Mouse (Mus musculus) induced T-regulatory cell, adult 2 months (primary cell): ENCODE results near the gene Gsg1.
A peak's percentile ranks its signal among the peaks of the same experiment; 100 is the strongest.

Experiments used
- DNase-seq: peaks from one replicate; pipeline ENCODE4 v3.0.0-alpha.2; 2012; ENCODE audit warnings: low read depth

Gsg1 gene

GRCm38 (mm10) chr6:135260435-135260834 lies 6.3 kb upstream of the Gsg1 start:
- DNase-seq = no peak

GRCm38 (mm10) chr6:135252728-135253077 lies 1.4 kb downstream of the Gsg1 start:
- peak; percentile 53 for DNase-seq

DNA sequence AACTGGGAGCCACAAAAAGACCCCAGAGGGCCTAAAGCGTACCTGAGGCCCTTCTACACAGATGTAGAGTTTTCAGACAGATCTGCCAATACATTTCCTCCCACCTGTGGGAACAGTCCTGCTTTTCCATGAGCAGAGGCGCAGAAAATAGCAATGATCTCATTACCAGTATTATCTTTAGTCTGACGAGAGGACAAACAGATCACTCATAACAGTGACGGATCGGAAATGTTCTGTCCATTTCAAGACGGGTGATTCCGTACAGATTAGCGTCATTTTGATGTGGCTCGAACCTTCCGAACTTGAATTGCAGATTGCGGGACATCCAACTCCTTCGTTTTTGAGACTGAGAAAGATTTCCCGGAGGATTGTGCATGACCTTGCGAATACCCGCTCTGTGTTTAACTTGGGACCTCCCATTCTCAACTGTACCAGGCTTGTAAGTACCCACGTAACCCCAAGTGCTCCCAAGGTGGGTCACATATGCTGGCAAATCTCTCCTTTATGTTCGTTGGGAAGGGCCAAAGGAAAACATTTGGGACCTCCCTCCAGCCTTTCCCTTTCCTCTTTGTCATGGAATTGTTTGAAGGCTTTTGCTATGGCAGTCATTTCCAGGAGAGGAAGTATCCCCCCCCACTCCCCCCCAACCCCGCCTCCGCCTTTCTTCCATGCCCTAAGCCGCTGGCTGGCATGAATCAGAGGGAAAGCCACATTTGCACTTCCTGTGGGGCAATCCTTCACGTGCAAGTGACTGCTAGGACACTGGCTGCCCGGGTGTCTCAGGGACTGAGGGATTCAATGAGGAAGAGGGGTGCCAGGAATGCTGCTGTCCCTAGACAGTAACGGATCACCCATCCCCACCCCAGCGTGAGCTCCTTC lies 2.1 kb downstream of the Gsg1 start:
- no peak for DNase-seq

- no peak for DNase-seq
Measured at GRCm38 (mm10) chr6:135250926-135251699, 3.0 kb downstream of the Gsg1 start.

- peak; percentile 65 for DNase-seq
Measured at GRCm38 (mm10) chr6:135249846-135250531, 4.2 kb downstream of the Gsg1 start.

DNA sequence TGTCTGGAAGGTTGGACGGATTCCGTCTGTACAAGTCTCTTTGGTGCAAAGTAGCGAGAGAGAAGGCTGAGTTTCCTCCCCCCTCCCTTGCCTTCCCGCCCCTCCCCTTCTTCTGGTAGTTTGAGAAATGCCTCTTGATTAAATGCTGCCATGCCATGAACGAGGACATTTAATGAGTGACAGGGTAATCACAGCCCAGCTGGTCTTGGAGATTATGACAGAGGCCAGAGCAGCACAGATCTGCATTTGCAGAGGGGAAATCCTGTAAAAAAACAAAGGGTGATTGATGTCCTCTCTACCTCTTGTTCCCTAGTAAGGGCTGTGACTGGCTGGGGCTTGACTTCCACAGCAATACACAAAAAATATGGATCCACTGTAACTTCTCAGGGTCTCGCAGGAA lies 6.3 kb downstream of the Gsg1 start:
- no peak for DNase-seq

DNA sequence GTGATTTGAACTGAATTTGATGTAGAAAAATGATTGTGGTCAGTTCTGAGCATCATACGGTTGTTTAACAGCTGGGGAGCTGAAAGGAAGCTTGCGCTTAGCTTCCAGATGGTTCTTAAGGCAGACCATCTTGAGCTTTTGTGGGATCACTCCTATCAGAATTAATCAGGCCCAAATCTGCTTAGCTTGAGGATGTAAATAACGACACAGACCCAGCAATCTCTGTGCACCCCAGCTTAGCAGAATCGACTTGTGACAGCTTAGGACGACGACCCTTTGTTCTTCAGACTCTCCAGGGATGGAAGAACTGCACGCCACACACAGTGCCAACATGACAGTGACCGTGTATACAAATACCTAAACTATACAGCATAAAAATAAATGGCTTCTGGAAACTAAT lies 8.6 kb downstream of the Gsg1 start:
- no peak for DNase-seq

DNA sequence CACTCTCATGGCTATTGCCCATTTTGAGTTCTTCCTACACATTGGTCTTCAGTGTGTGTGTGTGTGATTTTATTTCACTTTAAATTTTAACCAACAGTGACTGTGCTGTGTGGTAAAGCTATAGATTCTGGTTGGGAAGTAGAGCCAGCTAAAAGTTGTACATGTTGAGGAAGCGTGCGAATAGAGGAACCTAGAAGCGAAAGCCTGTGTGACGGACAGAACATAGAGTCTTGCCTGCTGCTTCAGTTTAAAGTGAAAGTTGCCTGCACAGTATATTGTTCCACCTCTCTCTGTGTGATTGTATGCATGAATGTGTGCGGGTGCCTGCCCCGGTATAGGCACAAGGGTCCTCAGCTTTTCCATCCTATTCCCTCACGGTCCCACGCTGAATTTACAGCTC lies 13.8 kb downstream of the Gsg1 start:
- no peak for DNase-seq

DNA sequence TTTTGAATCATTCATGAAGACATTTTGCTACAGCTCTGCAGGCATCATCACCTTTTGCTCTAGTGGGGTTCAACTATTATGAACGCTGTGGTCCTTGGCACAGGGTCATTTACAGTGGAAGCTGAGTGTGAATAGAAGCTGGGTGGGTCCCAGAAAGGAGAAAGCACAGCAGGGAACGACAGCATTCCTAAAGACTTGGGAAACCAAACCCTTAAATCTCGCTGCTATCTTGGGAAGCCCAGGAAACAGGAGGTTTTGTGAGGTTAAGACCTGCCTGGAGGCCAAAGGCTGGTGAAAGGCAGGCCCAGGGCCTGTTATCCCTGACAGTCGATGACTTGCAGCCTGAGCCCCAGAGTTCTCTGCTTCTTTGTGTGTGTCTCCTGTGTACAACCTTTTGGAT lies 15.9 kb downstream of the Gsg1 start:
- no peak for DNase-seq

GRCm38 (mm10) chr6:135237326-135237725 lies 16.8 kb downstream of the Gsg1 start:
- DNase-seq = no peak

DNA sequence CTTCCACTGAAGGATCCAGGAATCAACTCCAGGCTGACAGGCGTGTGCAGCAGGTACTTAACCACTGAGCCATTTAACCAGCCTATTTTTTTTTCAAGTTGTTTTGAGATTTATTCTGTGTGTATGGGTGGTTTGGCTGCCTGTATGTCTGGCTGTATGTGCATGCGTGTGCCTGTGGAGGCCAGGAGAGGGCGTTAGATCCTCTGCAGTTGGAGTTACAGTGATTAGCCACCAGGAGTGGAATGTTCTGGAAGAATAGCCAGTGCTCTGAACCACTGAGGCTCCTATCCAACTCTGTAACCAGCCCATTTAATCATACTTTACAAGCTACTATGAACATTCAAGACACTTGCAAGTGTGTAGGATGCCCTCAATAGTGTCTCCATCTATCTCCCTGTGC lies 17.6 kb downstream of the Gsg1 start:
- no peak for DNase-seq

DNA sequence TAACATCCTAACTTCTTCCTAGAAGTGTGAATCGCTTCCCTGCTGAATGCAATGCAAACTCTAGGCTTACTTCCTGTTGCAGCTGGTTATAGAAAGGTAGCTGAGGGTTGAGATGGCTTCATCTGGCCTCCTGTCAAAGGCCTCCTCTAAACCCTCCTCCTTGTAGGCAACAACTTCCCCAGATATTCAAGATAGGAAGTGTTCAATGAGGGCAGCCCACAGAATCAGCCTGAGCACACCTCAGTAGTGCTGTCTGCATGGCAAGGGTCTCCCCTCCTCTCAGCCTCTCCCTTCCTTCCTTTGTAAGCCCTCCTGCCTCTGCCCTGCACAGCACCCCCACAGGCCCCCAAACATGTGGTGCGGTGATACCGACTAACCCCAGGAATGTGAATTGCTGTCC lies 18.4 kb downstream of the Gsg1 start:
- no peak for DNase-seq

GRCm38 (mm10) chr6:135232443-135233182 lies 21.5 kb downstream of the Gsg1 start:
- no peak for DNase-seq

GRCm38 (mm10) chr6:135230586-135230985 lies 23.6 kb downstream of the Gsg1 start:
- no peak for DNase-seq

DNA sequence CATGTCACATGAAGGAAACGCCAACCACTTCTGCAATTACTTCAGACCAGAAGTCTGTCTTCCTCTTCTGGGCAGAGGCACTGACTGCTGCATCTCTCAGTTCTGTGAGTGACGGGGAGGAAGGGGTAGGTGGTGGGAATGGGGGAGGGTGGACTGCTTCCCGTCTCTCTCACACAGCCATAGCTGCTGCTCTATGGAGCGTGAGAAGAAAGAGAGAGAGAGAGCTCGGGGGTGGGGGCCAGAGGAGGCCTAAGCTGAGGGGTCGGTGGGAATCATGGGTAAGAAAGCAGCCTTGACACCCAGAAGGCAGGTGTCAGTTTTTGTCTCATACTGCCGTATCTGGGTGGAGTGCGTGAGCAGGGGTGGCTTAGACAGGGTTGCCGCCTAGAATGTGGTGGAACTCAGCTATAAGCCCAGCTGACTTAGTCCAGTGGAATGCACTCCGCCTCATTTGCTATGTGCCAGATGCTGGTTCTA lies 25.6 kb downstream of the Gsg1 start:
- DNase-seq = no peak

- no peak for DNase-seq
Measured at GRCm38 (mm10) chr6:135223786-135224416, 30.2 kb downstream of the Gsg1 start.

DNA sequence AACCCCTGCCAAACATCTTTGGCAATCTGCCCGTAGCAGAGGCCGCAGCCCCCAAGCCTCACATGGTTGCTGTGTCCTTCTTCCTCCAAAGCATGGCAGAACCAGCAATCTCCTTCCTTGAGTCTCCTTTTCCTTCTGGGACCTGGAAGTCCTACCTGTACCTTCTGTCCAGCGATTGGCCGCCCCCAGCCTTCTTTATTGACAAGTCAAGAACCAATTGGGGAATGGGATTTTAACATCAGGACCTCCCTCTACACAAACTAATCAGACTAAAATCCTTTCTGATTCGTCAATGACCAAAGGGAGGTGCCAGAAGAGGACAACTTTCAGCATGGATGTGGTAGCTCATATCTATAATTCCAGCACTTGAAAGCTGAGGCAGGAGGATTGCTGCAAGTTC lies 34.2 kb downstream of the Gsg1 start:
- DNase-seq = no peak

DNA sequence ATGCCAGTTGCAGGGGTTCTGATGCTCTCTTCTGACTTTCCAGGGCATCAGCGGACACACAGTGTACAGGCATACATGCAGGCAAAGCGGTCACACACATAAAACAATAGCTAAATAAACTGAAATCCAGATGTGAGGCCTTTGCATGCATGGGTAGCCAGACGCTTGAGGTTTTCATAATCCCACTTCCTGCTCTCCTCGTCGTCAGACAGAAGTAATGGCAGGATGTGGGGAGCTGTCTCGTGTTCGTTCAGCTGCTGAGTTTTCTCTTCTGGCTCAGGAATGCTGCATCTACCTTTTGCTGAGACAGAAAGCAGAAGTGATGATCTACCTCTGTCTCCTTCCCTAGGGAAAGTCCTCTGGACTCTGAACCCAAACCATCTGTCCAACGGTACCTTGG lies 35.8 kb downstream of the Gsg1 start:
- DNase-seq = peak; percentile 36

DNA sequence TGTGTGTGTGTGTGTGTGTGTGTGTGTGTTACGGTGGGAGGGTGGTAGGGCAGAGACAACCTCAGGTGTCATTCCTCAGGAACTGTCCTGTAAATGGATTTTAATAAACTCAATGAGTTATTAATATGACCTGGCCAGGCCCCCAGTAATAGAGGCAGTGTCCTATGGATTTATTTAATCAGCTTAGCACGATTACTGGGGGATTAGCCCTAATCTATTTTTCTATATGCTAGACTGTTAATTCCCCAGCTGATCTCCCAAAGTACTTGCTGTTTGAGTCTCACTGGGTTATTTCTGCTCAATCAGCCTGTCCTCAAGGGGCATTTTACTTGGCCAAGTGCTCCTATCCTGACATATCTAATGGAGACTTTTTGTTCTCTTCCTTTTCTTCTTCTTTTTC lies 41.5 kb downstream of the Gsg1 start:
- DNase-seq = no peak

- DNase-seq = no peak
Measured at GRCm38 (mm10) chr6:135211169-135211568, 43.0 kb downstream of the Gsg1 start.

DNA sequence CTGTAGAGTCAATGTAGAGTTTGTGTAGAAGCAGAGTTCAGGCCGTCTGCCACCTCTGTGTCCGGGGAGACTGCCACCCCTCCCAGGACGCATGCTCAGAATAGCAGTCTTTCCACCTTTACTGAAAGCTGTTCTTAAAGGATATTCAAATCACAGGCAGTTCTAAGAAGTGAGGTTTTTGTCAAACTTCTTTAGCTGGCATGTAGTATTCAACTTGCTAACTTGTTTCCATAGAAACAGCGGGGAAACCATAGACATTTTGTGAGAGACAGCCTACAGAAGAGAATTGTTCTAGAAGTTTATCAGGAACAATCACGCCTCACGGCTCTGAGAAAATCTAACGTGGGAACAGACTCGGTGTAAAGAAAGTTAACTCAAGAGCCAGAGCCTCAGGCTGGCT lies 47.2 kb downstream of the Gsg1 start:
- DNase-seq = no peak

- DNase-seq = no peak
Measured at GRCm38 (mm10) chr6:135205802-135206201, 48.3 kb downstream of the Gsg1 start.
